Comparison of ENCODE assay signal across 29 mouse cellular contexts in the genomic region with DNA sequence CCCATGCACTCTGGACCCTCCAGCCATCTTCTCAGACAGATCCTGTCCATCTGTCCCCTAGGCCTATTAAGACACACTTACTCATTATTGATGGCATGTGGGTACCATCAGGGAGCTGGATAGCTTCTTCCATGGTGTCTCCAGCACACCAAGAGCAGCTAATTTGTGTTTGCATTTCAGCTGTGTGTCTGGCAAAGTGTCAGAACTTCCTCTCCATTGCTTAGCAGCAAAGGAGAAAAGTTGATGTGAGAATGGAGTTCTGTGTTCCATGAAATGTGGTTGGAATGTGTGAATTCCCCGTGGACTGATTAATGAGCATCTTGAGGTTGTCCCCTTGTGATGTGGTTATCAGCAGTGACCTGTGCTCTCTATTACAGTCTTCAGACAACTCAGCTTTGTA. TPM values are rescaled to one million over a fixed set of nuclear protein-coding genes. Genes with fewer than 3 reads are reported as not detected.
DNase-seq lines count a peak whose midpoint lies in the region; ATAC-seq lines count a peak whose summit lies in the region.
"Had no signal": no experiment of that assay in that cellular context is flagged by ENCODE, and none has a peak within 500 bp of the region (broad histone marks: within the 10 kb centered on the region; RNA-seq: fewer than 3 reads in every experiment).

No protein-coding gene starts in this region.

- 43% methylated on average over 1 of the region's 1 CpGs for WGBS in liver, embryonic 11.5 days

- ATAC-seq in liver, embryonic 11.5 days (replicated peaks; ENCODE audit: low FRiP score) = no peak
- ATAC-seq: activated CD4-positive, CD25-positive, alpha-beta regulatory T cell, adult 4 months; forebrain, embryonic 14.5 days; intestine, postnatal 0 days; midbrain, embryonic 13.5 days had no signal

- DNase-seq in heart, adult 11 months = peak; percentile 46
- no peak for DNase-seq in heart, adult 8-10 months (ENCODE audit: low spot score)
- DNase-seq in liver, embryonic 11.5 days (ENCODE audit: low spot score) = no peak
- no peak for DNase-seq in liver
- peak; percentile 80 for DNase-seq in Muller cell, postnatal 12 days (ENCODE audit: inconsistent ontology term)
- no peak for DNase-seq in urinary bladder, postnatal 4 days (ENCODE audit: low spot score in 2 of 2)
- DNase-seq in frontal cortex, postnatal 25 days (ENCODE audit: low spot score in 2 of 2) = no peak
- DNase-seq: adrenal gland, adult 2 months; adrenal gland, postnatal 36 days; cerebellum, adult 8-10 months; embryo, embryonic 11 days; gastrocnemius, postnatal 25 days; heart, adult 18-20 months; heart, postnatal 36 days; kidney, adult 9 months; kidney, postnatal 10 days; layer of hippocampus, adult 9-11 months; right cerebral cortex, postnatal 14 days; thymus, postnatal 14 days had no signal

- no peaks in the 10 kb centered on the region for H3K9me3 ChIP-seq in liver, embryonic 11.5 days (ENCODE audit: control insufficient read depth, low read length)
- H3K9me3 ChIP-seq: embryonic facial prominence, embryonic 12.5 days; heart, embryonic 15.5 days; hindbrain, embryonic 12.5 days; lung, embryonic 15.5 days; midbrain, embryonic 13.5 days; neural tube, embryonic 13.5 days had no signal

- H3K27ac ChIP-seq in liver, embryonic 11.5 days (ENCODE audit: low read depth, low read length) = no peak overlapping the region
- H3K27ac ChIP-seq: embryonic facial prominence, embryonic 12.5 days; heart, embryonic 15.5 days; hindbrain, embryonic 12.5 days; liver, embryonic 14.5 days; lung, embryonic 15.5 days; midbrain, embryonic 13.5 days; neural tube, embryonic 13.5 days had no signal

- H3K4me1 ChIP-seq in liver, embryonic 11.5 days (replicated peaks; ENCODE audit: control insufficient read depth, insufficient read depth, low read length) = peaks cover 16% of the 10 kb centered on the region

- H3K4me2 ChIP-seq in liver, embryonic 11.5 days = peak overlapping the region; percentile 92
- H3K4me2 ChIP-seq: hindbrain, embryonic 12.5 days had no signal

- no peak overlapping the region for H3K9ac ChIP-seq in liver, embryonic 11.5 days (ENCODE audit: low read depth, low read length)
- H3K9ac ChIP-seq: embryonic facial prominence, embryonic 12.5 days; hindbrain, embryonic 12.5 days; liver, embryonic 14.5 days; lung, embryonic 15.5 days; midbrain, embryonic 13.5 days; neural tube, embryonic 13.5 days had no signal

- no peaks in the 10 kb centered on the region for H3K27me3 ChIP-seq in liver, embryonic 11.5 days (replicated peaks; ENCODE audit: control insufficient read depth, insufficient read depth, low read length)
- H3K27me3 ChIP-seq: embryonic facial prominence, embryonic 12.5 days; heart, embryonic 15.5 days; hindbrain, embryonic 12.5 days; lung, embryonic 15.5 days; midbrain, embryonic 13.5 days; neural tube, embryonic 13.5 days had no signal

- no peaks in the 10 kb centered on the region for H3K36me3 ChIP-seq in liver, embryonic 11.5 days (ENCODE audit: control insufficient read depth, insufficient read depth, low read length)
- H3K36me3 ChIP-seq: hindbrain, embryonic 12.5 days; neural tube, embryonic 13.5 days had no signal

- no peak overlapping the region for H3K4me3 ChIP-seq in liver, embryonic 11.5 days (ENCODE audit: low read depth, low read length)
- H3K4me3 ChIP-seq: embryonic facial prominence, embryonic 12.5 days; hindbrain, embryonic 12.5 days; neural tube, embryonic 13.5 days had no signal

RNA-seq across cellular contexts. Expression of gene Abhd13, which starts 2.2 kb away (rescaled TPM):
- 1 to 10 TPM; 8.5 to 9.5 (median 9.2) TPM for total RNA-seq in heart, adult 8-10 months (2022)
- polyA plus RNA-seq in liver, embryonic 11.5 days (2014; fragmentation: Nextera tagmentation; extraction: Ambion mirVana) = 10.9 and 12.8 TPM in 2 replicates

RNA-seq across cellular contexts. Expression of gene Lig4, which starts 2.3 kb away (rescaled TPM):
- total RNA-seq in heart, adult 8-10 months (2022) = 1 to 10 TPM; 4.6 to 6.3 (median 5.9) TPM
- 3.6 and 3.7 TPM in 2 replicates for polyA plus RNA-seq in liver, embryonic 11.5 days (2014; fragmentation: Nextera tagmentation; extraction: Ambion mirVana)

RNA-seq across cellular contexts. Expression of gene Tnfsf13b, which starts 26.5 kb away (rescaled TPM):
- total RNA-seq in heart, adult 8-10 months (2022) = 1 to 10 TPM; 5.1 to 7.8 (median 5.7) TPM
- polyA plus RNA-seq in liver, embryonic 11.5 days (2014; fragmentation: Nextera tagmentation; extraction: Ambion mirVana) = 0.25 and 0.30 TPM in 2 replicates

Comparison
In these comparisons a context has a peak if more than half of its experiments do, and no peak if none do; other contexts are left out.
1. DNase-seq: peak in heart, adult 11 months (single experiment) and Muller cell, postnatal 12 days (single experiment); none in heart, adult 8-10 months (single experiment), liver, embryonic 11.5 days (single experiment), liver (single experiment), urinary bladder, postnatal 4 days (0 of 2) and frontal cortex, postnatal 25 days (0 of 2).